Mouse (Mus musculus) Patski (cell line): Measurements from ENCODE around the gene Stat5a. TPM values are rescaled to one million over a fixed set of nuclear protein-coding genes. Genes with fewer than 3 reads are reported as not detected.

Experiments
- ATAC-seq: fragments of 100-300 bp; one replicate; pipeline ENCODE4 v1.8.0; 2021
- CTCF ChIA-PET: fragments of 350-600 bp; sonication (Branson Sonifier 250); formaldehyde crosslinking; loops from one replicate; lab custom pipeline; 2022; ENCODE audit warnings: inconsistent platforms; lab: Charles Lee
- POLR2A ChIA-PET: fragments of 350-600 bp; sonication (Branson Sonifier 250); formaldehyde crosslinking; loops from one replicate; lab custom pipeline; 2022; ENCODE audit warnings: antibody characterized with exemption, inconsistent platforms; lab: Charles Lee
- DNase-seq: peaks from one replicate; pipeline ENCODE4 v3.0.0-alpha.2; 2011; ENCODE audit warnings: low read depth, low spot score
- H3K27me3 ChIP-seq: fragments of 371-371 bp; one replicate; pipeline ENCODE4 v1.5.1; 2021
- CTCF ChIP-seq: fragments of 100-300 bp; IDR thresholded peaks from one replicate; pipeline ENCODE4 v1.5.1; 2021
- in situ Hi-C: fragments of 300-500 bp; cut with MboI; formaldehyde crosslinking; loops from 3 replicates; pipeline ENCODE4 v1.11.1; 2018; ENCODE audit warnings: low pct_unique_long_range_greater_than_20kb, mixed read lengths
- polyA plus RNA-seq: library from polyadenylated mRNA; unstranded; gene quantifications from one replicate; pipeline ENCODE4 v1.2.3, GENCODE M21; 2021

The Stat5a gene
- polyA plus RNA-seq, 1 experiment from 2014 or later: 14.4 TPM

GRCm38 (mm10) chr11:100879321-100880078 is 20.3 kb downstream of the Stat5a start:
- no peak for ATAC-seq
- no peaks in the 10 kb centered on the region for H3K27me3 ChIP-seq
- TF ChIP-seq CTCF: no peak
- in situ Hi-C loops: no loop called here
- ChIA-PET POLR2A (no interaction called here), CTCF (interaction anchor here (1.2 kb wide), 1 partner anchor 18 kb away, joined by 4 read pairs; no protein-coding TSS in a partner anchor)
- no peak for DNase-seq

GRCm38 (mm10) chr11:100883640-100884039 is 24.5 kb downstream of the Stat5a start:
- TF ChIP-seq CTCF: no peak

GRCm38 (mm10) chr11:100885472-100885871 is 26.3 kb downstream of the Stat5a start:
- POLR2A ChIA-PET: no interaction called here
- no peak for TF ChIP-seq CTCF
- in situ Hi-C loops: no loop called here

More at GRCm38 (mm10) chr11:100883640-100884039, 24.5 kb downstream of the Stat5a start:
- H3K27me3 ChIP-seq: no peaks in the 10 kb centered on the region
- no peak for DNase-seq
- POLR2A ChIA-PET: no interaction called here
- ATAC-seq: no peak
- in situ Hi-C loops: no loop called here
- CTCF ChIA-PET: no interaction called here

GRCm38 (mm10) chr11:100886188-100886740 is 27.1 kb downstream of the Stat5a start:
- in situ Hi-C loops: no loop called here
- DNase-seq (no peak), ATAC-seq (no peak)
- POLR2A ChIA-PET: no interaction called here
- CTCF ChIA-PET: no interaction called here
- TF ChIP-seq CTCF: no peak
- no peaks in the 10 kb centered on the region for H3K27me3 ChIP-seq

More at GRCm38 (mm10) chr11:100885472-100885871, 26.3 kb downstream of the Stat5a start:
- ATAC-seq (no peak), DNase-seq (no peak)
- no peaks in the 10 kb centered on the region for H3K27me3 ChIP-seq
- CTCF ChIA-PET: interaction anchor here (1.9 kb wide), 1 partner anchor 72 kb away, joined by 6 read pairs; no protein-coding TSS in a partner anchor

GRCm38 (mm10) chr11:100887236-100887635 is 28.1 kb downstream of the Stat5a start:
- in situ Hi-C loops: no loop called here
- H3K27me3 ChIP-seq: no peaks in the 10 kb centered on the region
- CTCF ChIA-PET: no interaction called here
- POLR2A ChIA-PET: no interaction called here
- no peak for TF ChIP-seq CTCF
- no peak for DNase-seq
- ATAC-seq: no peak

- no peaks in the 10 kb centered on the region for H3K27me3 ChIP-seq
- DNase-seq (no peak), ATAC-seq (no peak)
- POLR2A ChIA-PET: no interaction called here
- no peak for TF ChIP-seq CTCF
- CTCF ChIA-PET: no interaction called here
- in situ Hi-C loops: no loop called here
Measured at GRCm38 (mm10) chr11:100887764-100888163, 28.6 kb downstream of the Stat5a start.

GRCm38 (mm10) chr11:100888348-100888820 is 29.2 kb downstream of the Stat5a start:
- ChIA-PET CTCF (no interaction called here), POLR2A (interaction anchor here (0.6 kb wide), 1 partner anchor 92 kb away, joined by 6 read pairs; no protein-coding TSS in a partner anchor)
- H3K27me3 ChIP-seq: no peaks in the 10 kb centered on the region
- ATAC-seq: no peak
- no peak for TF ChIP-seq CTCF
- DNase-seq: no peak
- in situ Hi-C loops: no loop called here

- in situ Hi-C loops: loop anchor here (5.0 kb wide), 1 partner anchor 67 kb away; no protein-coding TSS in a partner anchor
- DNase-seq: no peak
- POLR2A ChIA-PET: interaction anchor here (0.6 kb wide), 1 partner anchor 110 kb away, joined by 5 read pairs; no protein-coding TSS in a partner anchor
- ATAC-seq: no peak
- TF ChIP-seq CTCF: no peak
- no peaks in the 10 kb centered on the region for H3K27me3 ChIP-seq
- CTCF ChIA-PET: no interaction called here
Measured at GRCm38 (mm10) chr11:100890481-100890880, 31.3 kb downstream of the Stat5a start.

- TF ChIP-seq CTCF: no peak
- DNase-seq (no peak), ATAC-seq (no peak)
- POLR2A ChIA-PET: no interaction called here
- in situ Hi-C loops: loop anchor here (5.0 kb wide), 1 partner anchor 66 kb away; no protein-coding TSS in a partner anchor
- CTCF ChIA-PET: interaction anchor here (1.7 to 3.2 kb wide), 3 partner anchors 10 to 66 kb away, joined by 3 to 12 read pairs (median 4); no protein-coding TSS in a partner anchor
- no peaks in the 10 kb centered on the region for H3K27me3 ChIP-seq
Measured at GRCm38 (mm10) chr11:100891256-100892123, 32.3 kb downstream of the Stat5a start.

GRCm38 (mm10) chr11:100892435-100892834 is 33.3 kb downstream of the Stat5a start:
- CTCF ChIA-PET: interaction anchor here (1.7 to 3.2 kb wide), 3 partner anchors 11 to 65 kb away, joined by 3 to 12 read pairs (median 4); no protein-coding TSS in a partner anchor
- TF ChIP-seq CTCF: no peak
- DNase-seq (no peak), ATAC-seq (no peak)
- in situ Hi-C loops: loop anchor here (5.0 kb wide), 1 partner anchor 65 kb away; no protein-coding TSS in a partner anchor
- no peaks in the 10 kb centered on the region for H3K27me3 ChIP-seq
- POLR2A ChIA-PET: interaction anchor here (0.8 kb wide), 1 partner anchor 65 kb away, joined by 3 read pairs; no protein-coding TSS in a partner anchor
